Mouse (Mus musculus): ENCODE measurements around the gene F7. TPM values are rescaled to one million over a fixed set of nuclear protein-coding genes. Genes with fewer than 3 reads are reported as not detected.

F7 gene
- total RNA-seq (2021) = under 1 TPM in 1 of 2 experiments, not detected in 1; 0.20 TPM
- long read RNA-seq, experiment 1 = 0 reads
- long read RNA-seq, experiment 2 = 0 reads

DNA sequence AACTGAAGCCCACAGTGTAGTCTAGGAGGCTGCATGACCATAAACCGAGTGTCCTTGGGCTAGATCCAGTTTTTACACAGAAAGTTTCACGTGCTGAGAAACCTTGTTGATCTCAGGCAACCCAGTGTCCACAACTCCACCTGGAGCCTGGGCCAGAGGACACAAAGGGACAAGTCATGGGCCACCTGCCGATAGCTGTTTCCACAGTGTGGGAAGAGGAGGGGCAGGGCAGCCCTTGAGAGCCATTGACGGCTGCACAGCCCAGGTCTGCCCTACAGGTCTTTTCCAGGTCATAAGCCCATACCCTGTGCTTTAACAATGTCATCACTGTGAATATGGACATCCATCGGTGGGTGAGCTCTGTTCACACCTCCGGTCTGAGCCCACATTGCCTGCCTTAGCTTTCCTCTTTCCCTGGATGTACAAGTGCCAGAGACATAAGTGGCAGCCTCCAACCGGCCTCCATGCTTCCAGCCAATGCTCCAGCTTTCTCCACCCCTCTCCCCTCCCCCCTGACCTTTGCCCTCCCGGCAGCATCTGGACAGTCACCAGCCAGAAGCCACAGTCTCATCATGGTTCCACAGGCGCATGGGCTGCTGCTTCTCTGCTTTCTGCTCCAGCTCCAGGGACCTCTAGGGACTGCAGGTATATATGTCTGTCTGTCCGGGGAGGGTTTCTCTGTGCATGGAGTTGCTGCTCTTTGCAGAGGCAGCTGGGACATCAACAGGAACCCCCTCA is at the start of gene F7:
F7 (plus strand) TSS at position 548 of the 738 bp plus-strand sequence.
- Histone ChIP-seq H3K27ac (no peak within 1 kb of the TSS), H3K4me3 (no peak within 1 kb of the TSS)
- no peak for DNase-seq (ENCODE audit: low spot score in 2 of 2)
- TF ChIP-seq CTCF (conservative IDR thresholded peaks at IDR 0.05) = no peak

DNA sequence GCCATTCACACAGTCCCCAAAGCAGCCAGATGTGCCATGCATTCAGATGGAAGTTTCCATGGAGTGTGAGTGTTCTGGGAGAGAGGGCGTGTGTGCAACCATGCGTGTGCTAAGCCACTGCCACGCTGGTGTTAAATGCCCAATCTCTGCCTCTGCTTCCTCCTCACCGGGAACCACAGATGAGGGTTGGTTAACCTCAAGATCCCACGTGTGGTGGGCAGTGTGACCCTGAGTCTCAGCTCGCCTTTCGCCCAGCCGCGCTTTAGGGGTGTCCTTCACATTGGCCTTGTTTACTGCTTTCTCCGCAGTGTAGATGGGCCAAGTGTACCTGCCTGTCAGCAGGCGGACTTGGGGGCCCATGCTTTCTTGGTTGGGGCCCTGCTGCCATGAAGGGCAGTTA is 49.5 kb upstream of the F7 start:
- H3K4me3 ChIP-seq = no peak overlapping the region
- no peak for DNase-seq (ENCODE audit: low spot score in 2 of 2)
- no peak for TF ChIP-seq CTCF (conservative IDR thresholded peaks at IDR 0.05)
- H3K27ac ChIP-seq = no peak overlapping the region

DNA sequence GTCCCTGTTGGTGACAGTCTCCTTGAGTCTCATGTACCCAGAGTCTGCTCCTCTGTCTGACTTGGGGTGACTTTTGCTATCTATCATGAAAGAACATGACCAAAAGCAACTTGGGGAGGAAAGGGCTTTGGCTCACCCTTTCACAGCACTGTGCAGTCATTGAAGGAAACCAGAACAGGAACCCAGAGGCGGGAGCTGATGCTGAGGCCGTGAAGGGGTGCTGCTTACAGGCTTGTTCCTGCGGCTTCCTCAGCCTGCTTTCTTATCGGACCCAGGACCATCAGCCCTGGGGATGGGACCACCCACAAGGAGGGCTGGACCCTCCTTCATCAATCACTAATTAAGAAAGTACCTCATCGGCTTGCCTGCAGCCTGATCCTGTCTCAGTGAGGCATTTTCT is 49.1 kb upstream of the F7 start:
- no peak for DNase-seq (ENCODE audit: low spot score in 2 of 2)
- no peak for TF ChIP-seq CTCF (conservative IDR thresholded peaks at IDR 0.05)
- Histone ChIP-seq H3K4me3 (no peak overlapping the region), H3K27ac (no peak overlapping the region)

DNA sequence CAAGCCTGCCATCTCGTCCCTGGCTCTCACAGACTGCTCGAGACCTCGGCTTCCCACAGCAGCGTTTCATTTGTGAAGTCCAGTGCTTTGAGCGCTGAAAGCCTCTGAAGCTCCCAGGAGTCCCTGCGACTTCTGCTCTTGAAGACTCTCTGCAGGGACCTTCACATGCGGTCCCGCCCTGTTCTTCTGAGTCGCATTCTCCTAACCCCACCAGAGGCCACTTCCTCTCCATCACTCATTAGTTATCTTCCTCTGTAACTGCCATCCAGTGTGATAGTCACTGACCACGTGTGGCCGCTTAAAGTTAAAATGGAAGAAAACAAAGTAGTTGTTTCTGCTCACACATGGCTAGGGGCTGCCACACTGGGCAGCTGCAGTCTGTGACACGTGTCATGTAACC is 48.5 kb upstream of the F7 start:
- Histone ChIP-seq H3K4me3 (no peak overlapping the region), H3K27ac (peak overlapping the region; percentile 44; the same call in 1 of the 2 replicates)
- no peak for DNase-seq (ENCODE audit: low spot score in 2 of 2)
- TF ChIP-seq CTCF (conservative IDR thresholded peaks at IDR 0.05) = no peak

DNA sequence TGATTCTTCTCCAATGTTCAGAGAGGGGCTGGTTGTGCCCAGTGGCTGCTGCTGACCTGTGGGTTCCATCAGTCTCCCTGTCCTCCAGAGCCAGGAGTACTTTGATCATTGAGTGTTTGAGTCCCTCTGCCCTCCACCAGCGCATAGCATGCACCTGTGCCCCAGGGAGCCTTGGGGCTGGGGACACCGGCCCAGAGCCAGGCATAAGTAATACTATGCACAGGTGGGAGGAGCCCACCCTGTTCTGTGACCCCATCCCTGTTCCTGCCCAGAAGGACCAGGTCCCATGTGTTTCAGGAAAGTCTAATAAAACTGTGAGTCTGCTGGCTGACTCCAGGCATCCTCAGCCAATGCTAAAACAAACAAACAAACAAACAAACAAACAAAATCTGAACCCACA is 47.5 kb upstream of the F7 start:
- H3K27ac ChIP-seq = no peak overlapping the region; the same call in 1 of the 2 replicates
- no peak for TF ChIP-seq CTCF (conservative IDR thresholded peaks at IDR 0.05)
- no peak for DNase-seq (ENCODE audit: low spot score in 2 of 2)
- no peak overlapping the region for H3K4me3 ChIP-seq

DNA sequence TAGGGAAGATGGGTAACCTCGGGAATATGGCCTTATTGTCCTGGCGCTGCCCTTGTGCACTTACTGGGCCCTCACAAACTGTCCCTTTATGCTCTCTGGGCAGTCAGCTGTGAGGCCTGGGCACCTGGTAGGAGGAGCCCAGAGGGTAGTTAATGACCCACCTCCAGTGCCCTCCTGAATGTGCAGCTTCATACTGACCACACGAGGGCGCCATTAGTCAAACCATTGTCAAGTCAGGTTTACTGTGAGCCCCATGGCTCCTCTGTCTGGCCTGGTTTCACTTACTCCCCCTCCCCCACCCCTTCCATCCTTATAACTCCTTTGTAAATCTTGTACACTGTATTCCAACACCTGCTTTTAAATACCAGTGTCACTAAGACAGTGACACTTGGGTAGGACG is 47.1 kb upstream of the F7 start:
- DNase-seq (ENCODE audit: low spot score in 2 of 2) = peak in 1 of 2 experiments; percentile 57

DNA sequence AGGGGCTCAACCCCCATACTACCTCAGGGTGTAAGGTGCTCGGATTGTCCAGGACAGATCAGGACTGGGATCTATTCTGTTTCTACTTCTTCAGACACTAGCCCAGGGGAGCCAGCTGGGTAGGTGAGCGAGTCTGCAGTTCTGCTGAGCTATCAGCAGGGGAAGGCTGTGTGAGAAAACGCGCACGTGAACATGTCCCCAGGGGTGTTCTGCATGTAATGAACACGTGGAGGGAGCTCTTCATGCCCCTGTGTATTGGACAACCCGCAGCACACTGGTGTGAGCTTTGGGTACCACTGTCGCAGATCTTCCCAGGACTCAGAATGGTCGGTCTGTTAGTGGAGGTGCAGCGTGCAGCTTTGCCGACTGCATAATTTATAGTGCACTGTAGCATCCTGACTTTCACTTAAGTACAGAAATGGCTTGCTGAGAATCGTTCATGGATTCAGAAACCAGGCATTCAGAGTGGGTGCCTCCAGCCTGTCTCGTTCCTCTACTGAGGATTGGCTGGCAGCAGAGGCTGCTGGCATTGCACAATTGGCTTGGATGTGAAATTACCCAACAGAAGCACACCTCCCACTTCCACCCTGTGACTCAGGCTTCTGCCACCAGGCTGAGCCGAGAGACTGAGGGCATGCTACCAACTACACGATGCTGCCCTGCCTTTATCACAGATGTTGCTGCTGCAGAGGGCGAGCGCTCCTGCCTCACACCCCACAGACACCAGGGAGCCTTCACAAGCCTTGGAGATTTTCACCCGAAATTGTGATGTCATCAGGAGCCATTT is 42.0 kb upstream of the F7 start:
- Histone ChIP-seq H3K27ac (peak overlapping the region; percentile 97), H3K4me3 (peak overlapping the region; percentile 68)
- TF ChIP-seq CTCF (conservative IDR thresholded peaks at IDR 0.05) = peak; percentile 49
- DNase-seq (ENCODE audit: low spot score in 2 of 2) = peak; percentile 85 to 93

More for the DNA sequence above, 47.1 kb upstream of the F7 start:
- Histone ChIP-seq H3K4me3 (no peak overlapping the region), H3K27ac (no peak overlapping the region; the same call in 1 of the 2 replicates)
- TF ChIP-seq CTCF (conservative IDR thresholded peaks at IDR 0.05) = peak; percentile 91

DNA sequence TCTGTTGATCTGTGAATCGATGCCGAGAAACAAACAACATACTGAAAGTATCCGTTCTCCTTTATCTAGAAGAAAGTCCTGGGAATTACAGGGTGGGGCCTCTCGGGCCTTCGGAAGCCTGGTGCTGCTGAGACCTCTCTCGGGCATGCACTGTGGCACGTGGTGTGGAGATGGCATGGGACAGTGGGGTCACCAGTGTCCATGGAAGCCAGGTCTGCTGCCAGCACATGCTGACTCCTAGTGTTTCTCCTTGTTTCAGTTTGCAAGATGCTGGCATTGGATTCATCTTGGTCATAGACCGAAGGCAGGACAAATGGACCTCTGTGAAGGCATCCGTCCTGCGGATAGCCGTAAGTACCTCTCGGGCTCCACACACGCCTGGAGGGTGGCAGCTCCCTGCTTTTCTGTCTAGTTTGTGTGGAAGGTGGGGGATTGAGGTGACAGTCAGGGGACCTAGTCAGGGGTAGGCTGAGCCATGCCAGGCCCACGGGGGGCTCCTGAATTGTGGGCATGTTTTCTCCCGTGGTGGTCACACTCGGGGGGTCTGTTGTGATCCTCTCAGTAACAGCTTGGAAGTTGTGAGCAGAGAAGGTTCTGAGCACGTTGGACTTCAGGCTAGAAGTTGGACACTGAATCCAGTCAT is 41.1 kb upstream of the F7 start:
- peak overlapping the region; percentile 68 for H3K4me3 ChIP-seq
- no peak for DNase-seq (ENCODE audit: low spot score in 2 of 2)
- no peak for TF ChIP-seq CTCF (conservative IDR thresholded peaks at IDR 0.05)
- H3K27ac ChIP-seq = peak overlapping the region; percentile 97

DNA sequence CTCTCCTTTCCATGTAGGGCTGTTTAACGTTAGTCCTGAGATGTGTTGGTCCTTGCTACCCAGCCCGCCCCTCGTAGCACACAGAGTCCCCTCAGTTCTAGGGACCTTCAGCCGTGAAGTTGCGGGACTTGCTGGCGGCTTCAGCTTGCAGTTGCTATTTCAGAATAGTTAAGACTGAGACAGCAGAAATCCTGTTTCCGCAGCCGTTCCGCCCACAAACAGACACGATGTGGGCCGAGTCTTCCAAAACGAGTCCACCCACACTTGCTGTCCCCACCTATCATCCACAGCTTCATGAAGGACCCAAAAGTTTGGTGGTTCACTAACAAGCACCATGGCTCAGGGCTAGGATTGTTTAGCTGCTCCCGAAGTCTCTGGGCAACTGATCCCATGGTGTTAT is 40.6 kb upstream of the F7 start:
- peak; percentile 53 to 74 for DNase-seq (ENCODE audit: low spot score in 2 of 2)
- no peak for TF ChIP-seq CTCF (conservative IDR thresholded peaks at IDR 0.05)
- Histone ChIP-seq H3K4me3 (peak overlapping the region; percentile 68), H3K27ac (peak overlapping the region; percentile 97)

DNA sequence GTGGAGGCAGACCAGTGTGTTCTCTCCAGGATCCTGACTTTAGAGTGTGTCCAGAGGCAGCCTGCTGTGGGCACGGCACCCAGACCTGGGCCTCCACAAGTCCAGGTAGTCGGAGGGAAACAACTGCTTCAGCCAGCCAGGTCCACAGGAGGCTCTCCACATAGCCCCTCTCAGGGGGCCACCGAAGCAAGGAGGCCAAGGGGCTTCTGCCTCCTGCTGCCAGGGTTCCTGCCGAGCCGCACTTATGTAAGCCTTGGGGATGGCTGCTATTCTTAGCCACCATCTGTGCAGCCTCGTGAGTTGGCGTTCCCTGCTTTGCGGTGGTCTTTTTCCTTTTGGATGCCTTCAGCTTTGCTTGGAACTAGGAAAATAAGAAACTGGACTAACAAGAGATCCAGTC is 38.3 kb upstream of the F7 start:
- peak overlapping the region; percentile 97 for H3K27ac ChIP-seq
- peak in 1 of 2 experiments; percentile 68 for DNase-seq (ENCODE audit: low spot score in 2 of 2)
- TF ChIP-seq CTCF (conservative IDR thresholded peaks at IDR 0.05) = no peak
- H3K4me3 ChIP-seq = peak overlapping the region; percentile 68

DNA sequence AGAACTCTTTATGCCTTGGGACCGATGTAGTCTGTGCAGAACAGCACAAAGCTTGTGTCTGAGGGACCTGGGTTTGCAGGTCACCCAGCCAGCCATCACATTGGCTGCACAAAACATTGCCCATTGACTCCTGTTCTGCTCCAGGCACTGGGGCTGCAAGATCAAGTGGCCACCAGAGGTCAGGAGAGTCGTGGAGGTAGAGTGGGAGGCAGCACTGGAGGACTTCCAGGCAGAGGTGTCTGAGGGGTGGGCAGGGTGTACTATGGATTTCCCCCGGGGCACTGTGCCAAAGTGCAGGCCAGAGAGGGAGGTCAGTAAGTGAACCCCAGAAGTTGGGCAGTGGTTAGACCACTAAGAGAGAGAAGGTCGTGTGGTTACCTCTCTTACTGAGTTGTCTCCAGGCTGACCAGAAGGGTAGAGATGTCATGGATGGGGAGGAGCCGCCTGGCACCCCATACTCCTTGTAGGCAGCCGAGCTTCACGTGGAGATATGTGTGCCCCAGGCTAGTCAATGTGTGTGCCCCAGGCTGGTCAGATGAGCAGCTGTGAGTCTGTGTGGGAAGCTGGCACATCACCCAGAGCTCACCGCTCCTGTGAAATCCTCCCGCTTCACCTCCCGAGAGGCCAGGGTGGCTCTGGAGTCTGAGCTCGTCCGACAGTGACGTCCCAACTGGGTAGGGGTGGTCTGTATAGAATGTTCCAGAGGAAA is 37.0 kb upstream of the F7 start:
- H3K4me3 ChIP-seq = peak overlapping the region; percentile 18; the same call in 1 of the 2 replicates
- DNase-seq (ENCODE audit: low spot score in 2 of 2) = no peak
- H3K27ac ChIP-seq = peak overlapping the region; percentile 51
- TF ChIP-seq CTCF (conservative IDR thresholded peaks at IDR 0.05) = peak; percentile 43

DNA sequence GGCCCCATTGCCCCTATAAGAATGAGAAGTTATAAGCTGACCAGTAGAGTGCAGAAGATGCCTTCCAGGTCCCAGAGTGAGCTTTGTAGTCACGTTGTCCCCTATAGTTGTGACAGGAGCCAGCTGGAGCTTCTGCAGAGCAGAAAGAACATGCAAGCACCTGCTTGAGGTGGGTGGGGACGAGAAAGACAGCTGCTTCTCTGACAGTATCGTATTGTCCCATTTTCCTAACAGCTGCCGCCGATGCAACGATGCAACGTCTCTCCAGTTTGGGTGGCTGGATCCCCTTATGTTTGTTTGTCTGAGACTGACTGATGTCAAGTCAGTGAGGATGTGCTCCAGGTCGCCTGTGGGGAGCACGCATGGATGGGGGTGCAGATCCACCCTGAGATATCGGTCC is 34.4 kb upstream of the F7 start:
- TF ChIP-seq CTCF (conservative IDR thresholded peaks at IDR 0.05) = no peak
- no peak overlapping the region for H3K4me3 ChIP-seq
- no peak for DNase-seq (ENCODE audit: low spot score in 2 of 2)
- 0 out of 2 replicates have a peak overlapping the region, but pooled peaks have one; percentile 7 for H3K27ac ChIP-seq

All from layer of hippocampus, adult 2 months (tissue).